Mouse (Mus musculus): Measurements from ENCODE around the gene Clec4a2. TPM values are rescaled to one million over a fixed set of nuclear protein-coding genes. Genes with fewer than 3 reads are reported as not detected.
"Not testable (repeated sequence)": the region's sequence is repeated elsewhere in the genome, so short reads cannot be mapped to it uniquely, and the experiment has no call there.

Clec4a2 gene
- total RNA-seq (2014; fragmentation: Nextera tagmentation) (1.9 TPM in 1 of 2 replicates, not detected in the other), total RNA-seq (2017) (0.41 and 0.60 TPM in 2 replicates), polyA plus RNA-seq (2012) (0.22 TPM in 1 of 2 replicates, not detected in the other)

GRCm38 (mm10) chr6:123106128-123106527 lies at the start of gene Clec4a2:
TSS of gene Clec4a2 (plus strand) at chr6:123106428.
- not testable (repeated sequence) for H3K36me3 ChIP-seq (replicated peaks); H3K27me3 ChIP-seq (ENCODE audit: insufficient read depth, low read length); H3K4me3 ChIP-seq (ENCODE audit: low read depth, low read length); H3K4me1 ChIP-seq (ENCODE audit: insufficient read depth, low read depth, low read length); H3K9me3 ChIP-seq (replicated peaks); DNase-seq (ENCODE audit: low spot score); ATAC-seq (ENCODE audit: extremely low read depth, insufficient number of reproducible peaks, low FRiP score, poor library complexity, severe bottlenecking)

DNA sequence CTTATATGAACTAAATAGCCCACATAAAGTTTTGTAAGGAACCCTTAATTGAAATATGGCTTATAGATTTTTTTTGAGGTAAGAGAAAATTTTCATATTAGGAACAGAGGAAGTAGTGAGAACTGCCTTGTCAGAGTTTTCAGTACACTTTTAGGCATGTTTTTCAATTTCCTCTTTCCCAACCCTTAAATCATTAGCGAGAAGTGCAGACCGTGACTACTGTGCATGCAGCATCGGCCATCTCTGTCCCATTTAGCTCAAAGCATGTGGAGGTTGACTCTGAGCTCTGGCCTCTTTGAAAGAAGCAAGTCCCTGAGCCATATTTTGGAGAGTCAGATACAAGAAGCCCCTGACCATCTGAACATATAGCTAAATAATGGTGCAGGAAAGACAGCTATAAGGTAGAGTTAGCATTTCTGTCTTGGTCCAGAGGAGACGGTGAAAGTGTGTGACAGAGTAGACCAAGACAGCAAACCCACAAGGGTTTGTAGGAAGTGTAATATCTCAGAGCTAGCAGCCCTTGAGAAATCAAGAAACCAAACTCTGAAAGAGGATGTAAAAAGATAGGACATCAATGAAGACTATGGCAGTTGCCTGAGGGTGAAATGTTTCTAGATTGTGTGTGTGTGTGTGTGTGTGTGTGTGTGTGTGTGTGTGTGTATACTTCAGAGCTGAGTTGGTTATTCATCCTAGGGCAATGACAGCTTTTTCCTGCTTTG lies 10.9 kb upstream of the Clec4a2 start:
- no peaks in the 10 kb centered on the region for H3K36me3 ChIP-seq (replicated peaks)
- H3K9me3 ChIP-seq (replicated peaks), result no peaks in the 10 kb centered on the region
- TF ChIP-seq GATA2 (IDR thresholded peaks at IDR 0.05; ENCODE audit: borderline replicate concordance, low read depth, low read length) (no peak), TAL1 (conservative IDR thresholded peaks at IDR 0.05; ENCODE audit: low read depth, low read length) (no peak), GATA1 (IDR thresholded peaks at IDR 0.05; ENCODE audit: borderline replicate concordance, low read length) (no peak), CTCF (IDR thresholded peaks at IDR 0.05; ENCODE audit: low read depth, low read length) (no peak), POLR2AphosphoS5 (IDR thresholded peaks at IDR 0.05; ENCODE audit: insufficient replicate concordance, low read depth, low read length) (no peak)
- no peak overlapping the region for H3K4me3 ChIP-seq (ENCODE audit: low read depth, low read length)
- no peak for ATAC-seq (ENCODE audit: extremely low read depth, insufficient number of reproducible peaks, low FRiP score, poor library complexity, severe bottlenecking)
- no peak for DNase-seq (ENCODE audit: low spot score)
- H3K27me3 ChIP-seq (ENCODE audit: insufficient read depth, low read length), result no peaks in the 10 kb centered on the region
- no peaks in the 10 kb centered on the region for H3K4me1 ChIP-seq (ENCODE audit: insufficient read depth, low read depth, low read length)

DNA sequence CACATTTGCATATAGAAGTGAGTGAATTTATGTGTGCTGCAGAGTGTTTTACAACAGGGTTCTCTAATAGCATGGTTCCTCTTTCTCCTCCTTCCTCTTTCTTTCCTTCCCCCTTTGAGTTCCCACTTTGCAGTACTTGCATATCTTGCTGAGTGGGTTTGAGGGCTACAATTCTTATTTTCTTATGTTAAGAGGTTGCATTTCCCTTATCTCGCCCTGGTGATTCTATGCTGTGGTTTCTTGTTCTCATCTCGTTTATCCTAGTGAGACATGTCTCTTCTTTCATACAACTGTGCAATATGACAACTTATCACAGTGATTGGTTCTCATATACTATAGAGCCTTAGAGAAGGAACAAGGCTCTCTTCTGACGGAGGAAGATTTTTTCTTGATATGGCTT lies 17.0 kb downstream of the Clec4a2 start:
- TF ChIP-seq GATA1 (IDR thresholded peaks at IDR 0.05; ENCODE audit: borderline replicate concordance, low read length), result no peak
- TF ChIP-seq CTCF (IDR thresholded peaks at IDR 0.05; ENCODE audit: low read depth, low read length), result no peak
- TF ChIP-seq POLR2AphosphoS5 (IDR thresholded peaks at IDR 0.05; ENCODE audit: insufficient replicate concordance, low read depth, low read length), result no peak
- no peak for TF ChIP-seq TAL1 (conservative IDR thresholded peaks at IDR 0.05; ENCODE audit: low read depth, low read length)
- no peak for TF ChIP-seq GATA2 (IDR thresholded peaks at IDR 0.05; ENCODE audit: borderline replicate concordance, low read depth, low read length)
- Histone ChIP-seq H3K36me3 (replicated peaks) (no peaks in the 10 kb centered on the region), H3K4me3 (ENCODE audit: low read depth, low read length) (no peak overlapping the region), H3K27me3 (ENCODE audit: insufficient read depth, low read length) (no peaks in the 10 kb centered on the region), H3K4me1 (ENCODE audit: insufficient read depth, low read depth, low read length) (no peaks in the 10 kb centered on the region), H3K9me3 (replicated peaks) (no peaks in the 10 kb centered on the region)
- DNase-seq (ENCODE audit: low spot score), result no peak
- ATAC-seq (ENCODE audit: extremely low read depth, insufficient number of reproducible peaks, low FRiP score, poor library complexity, severe bottlenecking), result 0 out of 2 replicates have a peak, but pooled peaks have one; percentile 4

- TF ChIP-seq GATA2 (IDR thresholded peaks at IDR 0.05; ENCODE audit: borderline replicate concordance, low read depth, low read length) (no peak), GATA1 (IDR thresholded peaks at IDR 0.05; ENCODE audit: borderline replicate concordance, low read length) (no peak), CTCF (IDR thresholded peaks at IDR 0.05; ENCODE audit: low read depth, low read length) (no peak)
- H3K36me3 ChIP-seq (replicated peaks), result no peaks in the 10 kb centered on the region
- DNase-seq (ENCODE audit: low spot score), result no peak
- no peak for ATAC-seq (ENCODE audit: extremely low read depth, insufficient number of reproducible peaks, low FRiP score, poor library complexity, severe bottlenecking)
- no peaks in the 10 kb centered on the region for H3K9me3 ChIP-seq (replicated peaks)
- no peak overlapping the region for H3K4me3 ChIP-seq (ENCODE audit: low read depth, low read length)
- no peaks in the 10 kb centered on the region for H3K4me1 ChIP-seq (ENCODE audit: insufficient read depth, low read depth, low read length)
- no peaks in the 10 kb centered on the region for H3K27me3 ChIP-seq (ENCODE audit: insufficient read depth, low read length)
These were observed 20.9 kb downstream of the Clec4a2 start for GRCm38 (mm10) chr6:123127173-123127572.

- ATAC-seq (ENCODE audit: extremely low read depth, insufficient number of reproducible peaks, low FRiP score, poor library complexity, severe bottlenecking); H3K4me1 ChIP-seq (ENCODE audit: insufficient read depth, low read depth, low read length); H3K9me3 ChIP-seq (replicated peaks); H3K4me3 ChIP-seq (ENCODE audit: low read depth, low read length); H3K36me3 ChIP-seq (replicated peaks); H3K27me3 ChIP-seq (ENCODE audit: insufficient read depth, low read length); DNase-seq (ENCODE audit: low spot score): not testable (repeated sequence)
These were observed 31.7 kb downstream of the Clec4a2 start for GRCm38 (mm10) chr6:123137766-123138526.

GRCm38 (mm10) chr6:123170106-123170505 lies 63.9 kb downstream of the Clec4a2 start:
- no peaks in the 10 kb centered on the region for H3K36me3 ChIP-seq (replicated peaks)
- H3K9me3 ChIP-seq (replicated peaks), result no peaks in the 10 kb centered on the region
- TF ChIP-seq CTCF (IDR thresholded peaks at IDR 0.05; ENCODE audit: low read depth, low read length), result no peak
- TF ChIP-seq TAL1 (conservative IDR thresholded peaks at IDR 0.05; ENCODE audit: low read depth, low read length), result no peak
- TF ChIP-seq GATA1 (IDR thresholded peaks at IDR 0.05; ENCODE audit: borderline replicate concordance, low read length), result no peak
- TF ChIP-seq GATA2 (IDR thresholded peaks at IDR 0.05; ENCODE audit: borderline replicate concordance, low read depth, low read length), result no peak
- TF ChIP-seq POLR2AphosphoS5 (IDR thresholded peaks at IDR 0.05; ENCODE audit: insufficient replicate concordance, low read depth, low read length), result no peak
- ATAC-seq (ENCODE audit: extremely low read depth, insufficient number of reproducible peaks, low FRiP score, poor library complexity, severe bottlenecking), result no peak
- H3K4me3 ChIP-seq (ENCODE audit: low read depth, low read length), result no peak overlapping the region
- H3K4me1 ChIP-seq (ENCODE audit: insufficient read depth, low read depth, low read length), result no peaks in the 10 kb centered on the region
- DNase-seq (ENCODE audit: low spot score), result no peak
- no peaks in the 10 kb centered on the region for H3K27me3 ChIP-seq (ENCODE audit: insufficient read depth, low read length)
